Mouse (Mus musculus): ENCODE results near the gene Pxk.

DNA sequence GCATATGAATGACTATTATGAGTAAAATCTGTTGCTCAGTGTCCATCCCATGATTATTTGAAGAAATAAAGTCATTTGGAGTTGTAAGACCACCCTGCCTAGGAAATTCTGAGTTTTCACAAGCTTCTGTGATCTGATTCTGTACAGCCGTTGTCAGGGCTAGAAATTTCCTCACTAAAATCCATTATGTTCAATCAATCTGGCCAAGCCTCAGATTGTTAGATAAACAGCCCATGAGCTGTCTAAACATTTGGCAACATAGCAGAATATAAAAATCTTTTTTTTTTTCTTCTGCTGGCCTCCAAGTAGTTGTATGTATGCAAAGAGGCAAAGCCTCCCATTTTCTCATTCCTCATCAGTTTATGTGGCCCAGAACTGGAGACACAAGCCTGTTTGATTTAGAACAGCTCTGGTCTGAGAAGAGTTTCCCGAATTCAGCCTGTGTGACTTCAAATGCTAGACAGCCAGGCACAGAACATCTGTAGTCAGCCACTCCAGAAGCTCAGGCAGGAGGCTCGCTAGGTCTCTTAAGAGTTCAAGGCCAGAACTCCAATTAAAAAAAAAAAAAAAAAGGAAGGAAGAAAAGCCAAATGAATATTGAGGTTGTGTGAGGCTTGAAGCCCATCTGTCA, 3.0 kb upstream of the Pxk start:
- TF ChIP-seq POLR2A (IDR thresholded peaks at IDR 0.05; ENCODE audit: borderline replicate concordance, control insufficient read depth, low read depth, low read length) (no peak), CTCF (IDR thresholded peaks at IDR 0.05; ENCODE audit: control insufficient read depth, insufficient read depth, low read length) (no peak)
